Mouse (Mus musculus) small intestine, adult 2 months (tissue): Measurements from ENCODE around the gene Grm8. TPM values are rescaled to one million over a fixed set of nuclear protein-coding genes. Genes with fewer than 3 reads are reported as not detected.

Source experiments
- H3K27ac ChIP-seq: fragments of 200-500 bp; 2 replicates; pipeline ENCODE4 v1.5.1; 2012; ENCODE audit warnings: low read depth, low read length, control low read depth, inconsistent platforms; ENCODE audit not compliant: insufficient read depth
- H3K27me3 ChIP-seq: fragments of 200-500 bp; 2 replicates; pipeline ENCODE4 v1.6.1; 2012; ENCODE audit warnings: mild to moderate bottlenecking, moderate library complexity, low read length, inconsistent platforms; ENCODE audit not compliant: control insufficient read depth, insufficient read depth
- H3K36me3 ChIP-seq: fragments of 200-500 bp; 2 replicates; pipeline ENCODE4 v1.6.1; 2012; ENCODE audit warnings: mild to moderate bottlenecking, low read length, control low read depth, inconsistent platforms; ENCODE audit not compliant: control insufficient read depth, insufficient read depth
- H3K4me1 ChIP-seq: fragments of 200-500 bp; 2 replicates; pipeline ENCODE4 v1.6.1; 2012; ENCODE audit warnings: low read length, inconsistent platforms, mixed read lengths; ENCODE audit not compliant: control insufficient read depth, insufficient read depth, insufficient read length
- H3K4me3 ChIP-seq: fragments of 200-500 bp; 2 replicates; pipeline ENCODE4 v1.5.1; 2012; ENCODE audit warnings: low read depth, mild to moderate bottlenecking, control low read depth, inconsistent platforms, low read length, moderate library complexity
- CTCF ChIP-seq: fragments of 200-500 bp; IDR thresholded peaks from 2 replicates; pipeline ENCODE4 v1.5.1; 2012; ENCODE audit warnings: low read depth, mild to moderate bottlenecking, control low read depth, inconsistent platforms, low read length, moderate library complexity, mixed read lengths; ENCODE audit not compliant: insufficient replicate concordance, insufficient read length; ENCODE audit errors: extremely low read depth
- POLR2A ChIP-seq: fragments of 200-500 bp; IDR thresholded peaks from 2 replicates; pipeline ENCODE4 v1.6.1; 2012; ENCODE audit warnings: low read depth, mild to moderate bottlenecking, control low read depth, inconsistent platforms, low read length, moderate library complexity
- WGBS: fragments of 180-500 bp; shearing (Covaris S2); methylation state at CpG from one replicate; pipeline ENCODE4 v1.1.7; 2018; 5-methylcytosine and 5-hydroxymethylcytosine counted together
- polyA plus RNA-seq: library from polyadenylated mRNA; depleted of rRNA; stranded (reverse); fragments of >200 nt; gene quantifications from 2 replicates; pipeline ENCODE4 v1.2.3, GENCODE M21; 2012

The Grm8 gene
- polyA plus RNA-seq, 1 experiment, result 0.08 TPM

DNA sequence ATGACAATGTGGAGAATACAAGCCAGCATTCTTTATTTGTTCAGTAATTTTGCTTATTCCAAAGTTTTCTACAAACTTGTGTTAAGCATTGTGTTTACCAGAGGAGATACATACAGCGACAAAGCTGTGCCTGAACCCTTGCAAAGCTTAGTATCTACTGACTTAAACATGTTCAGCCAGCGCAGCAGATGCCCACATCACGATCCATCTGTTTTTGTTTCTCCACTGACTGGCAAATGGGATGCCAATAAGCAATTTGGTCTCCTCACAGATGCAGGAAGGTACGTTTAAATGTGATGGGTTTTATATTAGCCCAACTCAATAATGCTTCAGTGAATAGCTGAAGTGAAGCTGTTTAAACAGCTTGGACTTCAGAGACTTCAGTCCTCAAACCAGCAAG is 794.8 kb downstream of the Grm8 start:
- 80% methylated on average over 4 of the region's 4 CpGs for WGBS
- no peaks in the 10 kb centered on the region for H3K36me3 ChIP-seq
- no peak for TF ChIP-seq CTCF
- no peak for TF ChIP-seq POLR2A
- H3K4me3 ChIP-seq, result no peak overlapping the region
- no peaks in the 10 kb centered on the region for H3K4me1 ChIP-seq
- no peaks in the 10 kb centered on the region for H3K27me3 ChIP-seq
- H3K27ac ChIP-seq, result no peak overlapping the region

- WGBS, result 71% methylated on average over 1 of the region's 1 CpGs
- Histone ChIP-seq H3K27me3 (no peaks in the 10 kb centered on the region), H3K36me3 (no peaks in the 10 kb centered on the region), H3K4me1 (no peaks in the 10 kb centered on the region), H3K4me3 (no peak overlapping the region), H3K27ac (no peak overlapping the region)
- no peak for TF ChIP-seq CTCF
- no peak for TF ChIP-seq POLR2A
Measured at GRCm38 (mm10) chr6:27318575-27318974, 816.4 kb downstream of the Grm8 start.

DNA sequence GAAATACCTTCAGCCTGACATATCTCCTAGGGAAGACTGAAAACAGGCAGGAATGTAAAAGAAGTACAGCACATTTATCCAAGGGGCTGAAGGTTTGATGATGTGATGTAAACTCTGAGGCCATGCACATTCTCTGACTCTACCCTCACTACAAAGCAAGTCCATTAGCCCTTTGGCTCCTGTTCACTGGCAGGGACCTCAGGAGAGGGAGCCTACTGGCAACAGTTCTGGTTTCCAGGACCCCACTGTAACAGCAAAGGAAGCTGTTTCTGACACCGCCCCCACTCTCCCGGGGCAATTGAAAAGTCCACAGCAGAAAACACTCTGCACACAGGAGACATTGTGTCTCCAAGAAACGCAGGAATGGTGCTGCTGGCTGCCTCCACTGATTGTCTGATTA is 817.6 kb downstream of the Grm8 start:
- Histone ChIP-seq H3K36me3 (no peaks in the 10 kb centered on the region), H3K27ac (no peak overlapping the region), H3K27me3 (no peaks in the 10 kb centered on the region), H3K4me1 (no peaks in the 10 kb centered on the region), H3K4me3 (no peak overlapping the region)
- TF ChIP-seq CTCF (no peak), POLR2A (no peak)
- 42% methylated on average over 3 of the region's 3 CpGs for WGBS

GRCm38 (mm10) chr6:27316018-27316417 is 819.0 kb downstream of the Grm8 start:
- no peaks in the 10 kb centered on the region for H3K4me1 ChIP-seq
- no peaks in the 10 kb centered on the region for H3K27me3 ChIP-seq
- 86% methylated on average over 1 of the region's 1 CpGs for WGBS
- H3K36me3 ChIP-seq, result no peaks in the 10 kb centered on the region
- no peak overlapping the region for H3K4me3 ChIP-seq
- no peak overlapping the region for H3K27ac ChIP-seq
- TF ChIP-seq POLR2A (no peak), CTCF (no peak)

DNA sequence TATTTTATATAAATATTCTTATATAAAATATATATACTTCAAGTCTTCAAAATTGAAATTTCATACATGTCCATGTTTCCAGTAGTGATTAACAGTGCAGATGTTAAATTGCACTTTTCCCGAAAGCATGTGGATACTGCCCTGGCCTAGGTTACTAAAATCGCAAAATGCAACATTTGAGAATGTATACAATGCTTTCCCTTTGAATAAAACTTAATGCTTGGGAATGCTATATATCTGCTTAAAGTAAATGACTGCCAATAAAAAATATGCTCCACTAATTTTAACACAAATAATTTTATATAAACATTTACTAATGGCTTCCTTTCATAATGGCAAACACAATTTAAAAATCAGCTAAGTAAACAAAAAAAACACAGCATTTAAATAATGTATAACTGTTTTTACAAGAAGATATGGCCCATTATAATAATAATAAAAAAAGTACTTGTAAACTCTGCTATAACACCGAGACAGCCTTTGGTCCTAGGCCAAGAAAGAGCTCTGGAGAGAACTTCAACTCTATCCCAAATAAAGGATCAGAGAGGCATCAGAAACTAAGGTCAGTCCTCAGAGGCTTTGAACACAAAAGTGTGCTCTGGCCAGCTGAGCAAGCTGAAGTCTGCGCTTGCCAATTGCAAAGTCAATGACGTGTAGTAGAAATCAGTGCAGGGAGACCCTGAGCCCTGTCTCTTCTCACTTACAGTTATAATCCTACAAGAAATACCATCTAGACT is 820.5 kb downstream of the Grm8 start:
- TF ChIP-seq CTCF (no peak), POLR2A (no peak)
- Histone ChIP-seq H3K27ac (no peak overlapping the region), H3K36me3 (no peaks in the 10 kb centered on the region), H3K4me1 (no peaks in the 10 kb centered on the region), H3K27me3 (no peaks in the 10 kb centered on the region), H3K4me3 (no peak overlapping the region)
- WGBS, result 79% methylated on average over 5 of the region's 5 CpGs

- Histone ChIP-seq H3K4me1 (no peaks in the 10 kb centered on the region), H3K27me3 (no peaks in the 10 kb centered on the region), H3K4me3 (no peak overlapping the region), H3K27ac (no peak overlapping the region), H3K36me3 (no peaks in the 10 kb centered on the region)
- TF ChIP-seq POLR2A (no peak), CTCF (no peak)
Measured at GRCm38 (mm10) chr6:27310401-27310800, 824.6 kb downstream of the Grm8 start.

DNA sequence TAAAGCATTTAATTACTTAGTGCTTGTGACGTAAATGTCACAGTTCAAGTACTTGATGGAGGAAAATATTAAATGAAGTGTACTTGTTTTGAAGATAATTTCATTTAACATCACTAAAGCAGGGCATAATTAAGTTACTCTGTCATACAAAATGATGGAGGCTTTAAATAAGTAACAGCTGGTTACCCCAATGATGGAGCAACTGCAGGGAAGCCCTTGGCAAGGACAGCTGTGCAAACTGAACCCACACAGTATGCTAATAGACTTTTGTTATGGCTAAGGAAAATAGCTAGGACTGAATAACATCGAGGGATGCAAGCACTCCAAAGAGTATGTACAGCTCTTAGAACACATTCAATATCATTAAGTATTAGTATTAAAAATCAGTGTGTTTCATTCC is 829.6 kb downstream of the Grm8 start:
- no peak overlapping the region for H3K27ac ChIP-seq
- no peaks in the 10 kb centered on the region for H3K4me1 ChIP-seq
- 63% methylated on average over 2 of the region's 2 CpGs for WGBS
- H3K36me3 ChIP-seq, result no peaks in the 10 kb centered on the region
- no peak overlapping the region for H3K4me3 ChIP-seq
- no peaks in the 10 kb centered on the region for H3K27me3 ChIP-seq
- TF ChIP-seq POLR2A (no peak), CTCF (no peak)
